Mouse (Mus musculus) hindbrain, embryonic 12.5 days (tissue): ENCODE measurements around the gene Kif6. TPM values are rescaled to one million over a fixed set of nuclear protein-coding genes. Genes with fewer than 3 reads are reported as not detected.

Experiments
- ATAC-seq: fragments of 200-750 bp; cut with Nextera tagmentation; 2 replicates; pipeline ENCODE4 v1.8.0; 2017; ENCODE audit warnings: moderate TSS enrichment; ENCODE audit not compliant: low FRiP score
- H3K27ac ChIP-seq: fragments of 300-500 bp; sonication (generic); 2 replicates; pipeline ENCODE4 v1.5.1; 2016; ENCODE audit warnings: mild to moderate bottlenecking
- H3K27me3 ChIP-seq: fragments of 300-500 bp; sonication (generic); 2 replicates; pipeline ENCODE4 v1.6.1; 2016; ENCODE audit warnings: mild to moderate bottlenecking
- H3K36me3 ChIP-seq: fragments of 300-500 bp; sonication (generic); 2 replicates; pipeline ENCODE4 v1.6.1; 2016; ENCODE audit warnings: mild to moderate bottlenecking
- H3K4me1 ChIP-seq: fragments of 300-500 bp; sonication (generic); 2 replicates; pipeline ENCODE4 v1.6.1; 2016
- H3K4me2 ChIP-seq: fragments of 300-500 bp; sonication (generic); replicated peaks from 2 replicates; pipeline ENCODE4 v1.6.1; 2016; ENCODE audit warnings: mild to moderate bottlenecking
- H3K4me3 ChIP-seq: fragments of 300-500 bp; sonication (generic); 2 replicates; pipeline ENCODE4 v1.5.1; 2016; ENCODE audit warnings: mild to moderate bottlenecking
- H3K9ac ChIP-seq: fragments of 300-500 bp; sonication (generic); 2 replicates; pipeline ENCODE4 v1.6.1; 2016; ENCODE audit warnings: mild to moderate bottlenecking, moderate library complexity
- H3K9me3 ChIP-seq: fragments of 300-500 bp; sonication (generic); replicated peaks from 2 replicates; pipeline ENCODE4 v1.6.1; 2016; ENCODE audit warnings: mild to moderate bottlenecking
- WGBS: fragments of 180-500 bp; shearing (Covaris S2); methylation state at CpG from one replicate; pipeline ENCODE4 v1.1.7; 2016; 5-methylcytosine and 5-hydroxymethylcytosine counted together
- polyA plus RNA-seq: library from polyadenylated mRNA; unstranded; fragments of >200 nt; fragmentation: Nextera tagmentation; extraction: Ambion mirVana; gene quantifications from 2 replicates; pipeline ENCODE4 v1.2.1, GENCODE M21; 2016

Kif6 gene
- polyA plus RNA-seq, 1 experiment from 2014 or later = 3.2 TPM

DNA sequence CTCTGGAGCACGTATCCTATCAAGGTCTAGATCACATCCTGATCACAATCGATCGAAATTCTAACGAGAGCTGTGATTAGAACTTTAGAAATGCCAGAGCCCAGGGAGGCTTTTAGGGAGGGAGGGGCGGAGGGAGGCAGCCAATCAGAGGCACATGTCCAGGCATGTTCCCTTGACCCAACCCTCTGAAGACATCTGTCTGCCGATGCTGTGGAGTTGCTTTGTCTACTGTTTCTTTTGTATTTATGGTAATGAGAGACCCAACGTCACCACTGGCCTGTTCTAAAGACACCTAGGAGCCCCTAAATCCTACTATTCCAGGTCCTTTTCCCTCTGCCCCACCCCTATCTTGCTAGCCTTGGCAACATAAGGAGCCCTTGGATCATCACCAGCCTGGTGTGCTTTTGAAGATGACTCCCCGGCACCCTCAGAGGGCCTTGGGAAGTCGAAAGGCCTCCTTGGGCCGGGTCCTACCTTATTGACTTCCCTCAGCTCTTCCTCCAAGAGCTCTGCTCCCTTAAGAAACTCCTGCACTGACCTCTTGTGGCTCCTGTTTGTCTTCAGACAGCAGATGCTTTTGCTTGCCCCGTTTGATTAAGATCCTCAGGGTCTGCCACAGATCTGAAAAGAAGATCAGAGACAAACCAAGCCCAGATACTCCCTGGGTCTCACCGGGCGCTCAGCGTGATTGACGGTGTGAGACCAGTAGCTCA is 261.2 kb downstream of the Kif6 start:
- Histone ChIP-seq H3K27me3 (0 out of 2 replicates have a peak, but pooled peaks cover 3% of the 10 kb centered on the region), H3K36me3 (no peaks in the 10 kb centered on the region), H3K27ac (no peak overlapping the region), H3K4me2 (no peak overlapping the region), H3K9ac (no peak overlapping the region), H3K4me1 (peaks cover 13% of the 10 kb centered on the region), H3K9me3 (no peaks in the 10 kb centered on the region), H3K4me3 (no peak overlapping the region)
- ATAC-seq = no peak
- 45% methylated on average over 15 of the region's 15 CpGs for WGBS

DNA sequence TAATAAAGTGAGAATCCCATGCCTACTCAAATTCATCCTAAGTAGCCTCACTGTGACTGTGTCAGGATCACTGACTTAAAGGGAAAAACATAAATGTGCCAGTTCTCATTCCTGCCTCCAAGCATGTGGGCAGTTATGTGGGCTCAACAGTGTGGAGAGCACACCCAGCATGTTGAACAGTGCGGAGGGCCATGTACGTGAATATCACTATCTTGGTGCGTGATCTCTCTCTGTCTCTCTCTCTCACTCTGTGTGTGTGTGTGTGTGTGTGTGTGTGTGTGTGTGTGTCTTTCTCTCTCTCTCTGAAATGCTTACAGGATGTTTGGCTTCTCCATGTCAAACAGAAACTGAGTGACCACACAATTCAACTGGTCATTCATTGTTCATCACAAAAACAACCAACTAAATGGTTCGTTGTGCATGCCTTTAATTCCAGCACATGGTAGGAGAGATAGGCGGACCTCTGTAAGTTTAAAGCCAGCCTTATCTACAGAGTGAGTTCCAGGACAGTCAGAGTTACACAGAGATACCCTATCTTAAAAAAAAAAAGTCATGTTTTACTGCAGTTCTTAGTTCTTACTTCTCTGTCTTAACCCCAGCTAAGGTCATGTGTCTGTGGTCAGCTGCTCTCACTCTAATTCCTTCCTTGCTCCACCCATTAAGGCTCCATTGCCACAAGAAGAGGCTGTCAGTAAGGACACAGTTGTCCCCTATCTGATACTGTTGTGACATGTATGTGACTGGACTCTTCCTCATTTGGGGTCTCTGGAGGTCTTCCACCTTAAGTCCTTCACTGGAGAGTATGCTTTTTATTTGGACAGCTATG is 266.2 kb downstream of the Kif6 start:
- H3K36me3 ChIP-seq = no peaks in the 10 kb centered on the region
- no peak overlapping the region for H3K4me3 ChIP-seq
- ATAC-seq = no peak
- peaks cover 15% of the 10 kb centered on the region for H3K4me1 ChIP-seq
- no peak overlapping the region for H3K4me2 ChIP-seq
- H3K27ac ChIP-seq = no peak overlapping the region
- H3K27me3 ChIP-seq = no peaks in the 10 kb centered on the region; the same call in 1 of the 2 replicates
- no peak overlapping the region for H3K9ac ChIP-seq
- WGBS = 85% methylated on average over 5 of the region's 5 CpGs
- no peaks in the 10 kb centered on the region for H3K9me3 ChIP-seq

DNA sequence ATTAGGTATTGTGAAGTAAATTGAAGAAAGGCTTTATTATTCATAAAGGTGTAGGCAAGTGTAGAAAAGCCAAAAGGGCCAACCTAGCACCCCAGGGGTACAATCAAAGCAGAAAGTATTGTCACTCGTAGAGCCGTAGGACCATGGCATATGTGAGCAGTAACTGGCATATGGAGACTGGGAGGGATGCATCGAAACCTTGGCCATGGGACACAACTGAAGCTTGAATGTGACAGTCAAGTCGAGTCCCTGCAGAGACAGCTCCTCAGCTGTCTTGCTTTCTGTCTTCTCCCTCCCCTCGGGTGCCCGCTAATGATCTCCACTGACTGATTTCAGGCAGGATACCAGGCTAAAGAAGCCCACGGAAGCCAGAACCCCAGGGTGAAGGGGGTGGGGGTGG is 266.9 kb downstream of the Kif6 start:
- Histone ChIP-seq H3K4me1 (peaks cover 13% of the 10 kb centered on the region), H3K4me2 (no peak overlapping the region), H3K27me3 (no peaks in the 10 kb centered on the region; the same call in 1 of the 2 replicates), H3K4me3 (no peak overlapping the region), H3K36me3 (no peaks in the 10 kb centered on the region), H3K9ac (no peak overlapping the region), H3K9me3 (no peaks in the 10 kb centered on the region), H3K27ac (no peak overlapping the region)
- WGBS = 72% methylated on average over 7 of the region's 7 CpGs
- no peak for ATAC-seq

DNA sequence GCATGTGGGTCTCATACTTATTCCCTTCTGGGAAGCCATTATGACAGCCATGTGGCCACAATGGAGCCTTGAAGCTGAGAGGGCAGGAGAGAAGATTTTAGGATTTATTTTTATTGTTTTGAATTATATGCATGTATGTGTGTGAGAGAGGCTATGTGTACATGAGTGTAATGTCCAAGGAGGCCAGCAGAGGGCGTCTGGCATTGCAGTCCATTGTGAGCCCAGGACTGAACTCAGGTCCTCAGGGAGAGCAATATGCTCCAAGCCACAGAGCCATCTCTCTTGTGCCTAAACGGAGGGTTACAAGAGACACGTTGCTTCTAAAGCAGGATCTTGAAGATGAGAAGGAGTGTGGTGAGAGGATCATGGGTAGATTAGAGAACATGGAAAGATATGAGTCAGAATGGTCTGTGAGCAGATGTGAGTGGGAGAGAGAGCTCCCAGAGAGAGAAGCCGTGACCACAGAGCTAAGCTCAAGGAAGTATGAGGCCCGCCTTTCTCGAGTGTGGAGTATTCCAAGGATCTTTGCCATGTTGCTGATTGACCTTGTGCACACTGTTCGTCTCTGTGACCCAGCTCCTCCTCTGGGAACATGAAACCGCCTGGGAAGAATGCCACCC is 268.3 kb downstream of the Kif6 start:
- no peaks in the 10 kb centered on the region for H3K9me3 ChIP-seq
- H3K4me3 ChIP-seq = no peak overlapping the region
- no peak for ATAC-seq
- H3K36me3 ChIP-seq = no peaks in the 10 kb centered on the region
- H3K27ac ChIP-seq = no peak overlapping the region
- peaks cover 22% of the 10 kb centered on the region for H3K4me1 ChIP-seq
- no peaks in the 10 kb centered on the region; the same call in 1 of the 2 replicates for H3K27me3 ChIP-seq
- WGBS = 88% methylated on average over 8 of the region's 8 CpGs
- H3K4me2 ChIP-seq = no peak overlapping the region
- no peak overlapping the region for H3K9ac ChIP-seq

DNA sequence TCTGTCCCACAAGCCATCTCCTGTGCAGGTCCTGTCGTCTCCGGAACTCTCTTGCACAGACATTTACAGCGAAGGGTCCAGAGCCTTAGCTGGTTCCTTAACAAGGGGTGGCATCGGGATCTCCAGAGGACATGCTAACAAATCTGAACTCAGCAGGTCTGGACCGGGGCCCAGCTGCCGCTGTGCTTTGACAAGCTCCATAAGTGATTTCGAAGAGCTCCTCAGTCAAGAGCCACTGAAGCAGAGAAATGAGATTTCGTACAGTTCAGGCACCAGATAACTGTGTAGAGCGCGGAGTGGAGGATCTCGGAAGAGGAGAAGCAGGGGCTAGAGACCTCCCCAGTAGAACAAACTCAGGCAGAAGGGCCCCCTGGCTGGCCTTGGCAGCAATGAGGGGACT is 270.1 kb downstream of the Kif6 start:
- H3K9ac ChIP-seq = no peak overlapping the region

DNA sequence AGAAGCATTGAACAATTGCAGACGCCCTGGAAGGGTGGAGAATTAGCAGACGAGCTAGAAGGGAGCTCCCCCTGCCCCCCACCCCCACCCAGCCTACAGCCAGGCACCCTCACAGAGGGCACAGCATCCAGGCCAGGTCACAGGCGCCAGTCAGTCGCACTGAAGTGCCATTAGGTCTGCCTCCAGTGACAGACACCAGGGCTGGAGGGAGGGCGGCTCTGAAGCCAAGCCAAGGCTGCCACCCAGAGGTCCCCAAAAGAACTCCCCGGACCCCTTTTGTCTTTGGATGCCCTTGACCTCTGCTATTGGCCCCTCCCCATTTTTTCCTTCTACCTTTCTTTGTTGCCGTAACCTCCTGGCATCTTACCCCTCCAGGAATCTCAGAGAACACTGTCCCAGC is 274.7 kb downstream of the Kif6 start:
- peaks cover 27% of the 10 kb centered on the region for H3K4me1 ChIP-seq
- no peak overlapping the region for H3K4me2 ChIP-seq
- no peak overlapping the region for H3K27ac ChIP-seq
- no peak overlapping the region for H3K9ac ChIP-seq
- peak; percentile 55 for ATAC-seq
- no peaks in the 10 kb centered on the region for H3K36me3 ChIP-seq
- no peak overlapping the region for H3K4me3 ChIP-seq
- H3K9me3 ChIP-seq = no peaks in the 10 kb centered on the region
- 30% methylated on average over 7 of the region's 7 CpGs for WGBS
- H3K27me3 ChIP-seq = no peaks in the 10 kb centered on the region; the same call in 1 of the 2 replicates

More for the DNA sequence above, 270.1 kb downstream of the Kif6 start:
- Histone ChIP-seq H3K27me3 (no peaks in the 10 kb centered on the region; the same call in 1 of the 2 replicates), H3K27ac (no peak overlapping the region), H3K4me1 (peaks cover 27% of the 10 kb centered on the region), H3K9me3 (no peaks in the 10 kb centered on the region), H3K36me3 (no peaks in the 10 kb centered on the region), H3K4me3 (no peak overlapping the region), H3K4me2 (no peak overlapping the region)
- no peak for ATAC-seq
- WGBS = 62% methylated on average over 11 of the region's 11 CpGs

DNA sequence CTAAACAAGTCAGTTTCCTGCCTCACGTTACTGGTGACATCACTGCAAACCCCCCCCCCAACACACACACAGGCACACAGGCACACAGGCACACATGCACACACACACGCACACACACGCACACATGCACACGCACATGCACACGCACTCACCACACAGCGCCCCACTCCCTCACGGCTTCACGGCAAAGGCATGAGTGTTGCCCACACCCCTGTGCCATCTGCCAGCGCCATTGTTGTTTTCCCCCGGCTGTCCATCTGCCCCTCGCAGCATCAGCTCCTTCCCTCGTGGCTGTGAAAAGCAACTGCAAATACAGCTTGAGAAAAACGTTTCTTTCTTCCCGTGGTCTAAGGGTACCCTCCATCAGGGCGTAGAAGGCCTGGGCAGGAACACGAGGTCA is 275.9 kb downstream of the Kif6 start:
- Histone ChIP-seq H3K4me3 (no peak overlapping the region), H3K4me2 (no peak overlapping the region), H3K9ac (no peak overlapping the region), H3K4me1 (peaks cover 15% of the 10 kb centered on the region), H3K27me3 (no peaks in the 10 kb centered on the region), H3K36me3 (no peaks in the 10 kb centered on the region), H3K27ac (no peak overlapping the region), H3K9me3 (no peaks in the 10 kb centered on the region)
- 84% methylated on average over 16 of the region's 16 CpGs for WGBS
- no peak for ATAC-seq

DNA sequence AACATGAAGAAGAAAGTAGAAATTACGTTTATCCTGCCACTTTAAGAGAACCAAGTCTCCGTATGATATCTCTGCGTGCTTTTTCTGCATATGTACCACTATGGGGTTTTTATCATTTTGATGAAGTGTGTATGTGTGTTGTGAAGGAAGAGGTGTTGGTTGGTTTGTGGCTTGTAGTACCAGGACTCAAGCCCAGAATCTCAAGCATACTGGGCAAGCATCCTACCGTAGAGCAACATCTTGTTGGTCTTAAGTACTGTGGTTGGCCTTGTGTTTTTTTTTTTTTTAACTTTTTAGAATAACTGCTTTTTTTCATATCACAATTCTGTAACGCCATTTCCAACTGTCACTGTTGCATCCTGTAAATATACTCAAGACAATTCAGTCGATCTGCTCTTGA is 277.5 kb downstream of the Kif6 start:
- ATAC-seq = no peak
- Histone ChIP-seq H3K27ac (no peak overlapping the region), H3K36me3 (no peaks in the 10 kb centered on the region), H3K4me2 (no peak overlapping the region), H3K4me1 (peaks cover 8% of the 10 kb centered on the region), H3K9me3 (no peaks in the 10 kb centered on the region), H3K9ac (no peak overlapping the region), H3K4me3 (no peak overlapping the region), H3K27me3 (no peaks in the 10 kb centered on the region)
- 94% methylated on average over 6 of the region's 6 CpGs for WGBS

DNA sequence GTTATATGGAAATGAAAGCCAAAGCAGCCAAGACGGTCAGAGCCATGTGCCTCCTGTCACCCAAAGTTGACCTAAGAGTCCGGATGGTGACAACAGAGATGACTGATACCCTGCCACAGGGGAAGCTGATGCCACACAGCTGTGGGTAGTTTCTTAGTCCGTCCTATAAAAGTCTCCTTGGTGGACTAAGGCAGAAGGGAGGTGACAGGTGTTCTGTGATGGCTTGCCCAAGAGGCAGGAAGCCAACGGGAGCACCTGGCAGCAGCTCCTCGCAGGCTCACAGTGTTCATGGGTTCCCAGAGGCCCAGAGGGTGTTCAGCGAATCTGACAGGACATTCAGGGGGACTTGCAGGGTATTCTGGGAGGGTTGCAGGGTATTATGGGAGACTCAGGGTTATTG is 279.5 kb downstream of the Kif6 start:
- Histone ChIP-seq H3K4me3 (no peak overlapping the region), H3K9me3 (no peaks in the 10 kb centered on the region), H3K36me3 (no peaks in the 10 kb centered on the region), H3K9ac (no peak overlapping the region), H3K4me2 (no peak overlapping the region), H3K27me3 (0 out of 2 replicates have a peak, but pooled peaks cover 5% of the 10 kb centered on the region), H3K27ac (no peak overlapping the region), H3K4me1 (peaks cover 3% of the 10 kb centered on the region; the same call in 1 of the 2 replicates)
- WGBS = 79% methylated on average over 6 of the region's 6 CpGs
- no peak for ATAC-seq

DNA sequence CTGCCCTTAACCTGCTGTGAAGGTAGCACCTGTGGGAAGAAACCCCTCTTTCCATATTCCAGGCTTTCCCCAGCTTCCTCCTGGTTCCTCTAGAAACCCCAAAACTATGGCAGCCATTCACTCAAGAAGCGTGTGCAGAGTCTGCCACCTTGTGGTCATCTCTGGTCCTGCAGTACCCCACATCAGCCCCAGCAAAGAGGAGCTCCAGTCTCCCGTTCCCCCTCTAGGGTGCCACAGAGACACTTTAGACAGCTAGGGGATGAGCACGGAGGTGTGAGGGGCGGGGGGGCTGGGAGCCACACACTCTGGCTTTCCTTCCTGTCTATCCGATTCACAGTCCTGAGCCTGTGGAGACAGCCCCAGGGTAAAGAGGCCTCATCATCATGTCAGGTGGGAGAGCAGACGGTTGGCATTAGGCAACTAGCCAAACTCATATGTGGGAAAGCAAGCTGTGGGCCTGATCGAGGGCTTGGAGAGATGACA is 284.0 kb downstream of the Kif6 start:
- no peak overlapping the region for H3K4me3 ChIP-seq
- ATAC-seq = peak; percentile 52
- H3K27me3 ChIP-seq = peaks cover 28% of the 10 kb centered on the region
- H3K27ac ChIP-seq = no peak overlapping the region
- H3K9me3 ChIP-seq = no peaks in the 10 kb centered on the region
- no peak overlapping the region for H3K4me2 ChIP-seq
- H3K36me3 ChIP-seq = no peaks in the 10 kb centered on the region
- H3K4me1 ChIP-seq = 0 out of 2 replicates have a peak, but pooled peaks cover 4% of the 10 kb centered on the region
- 23% methylated on average over 7 of the region's 7 CpGs for WGBS
- no peak overlapping the region for H3K9ac ChIP-seq

DNA sequence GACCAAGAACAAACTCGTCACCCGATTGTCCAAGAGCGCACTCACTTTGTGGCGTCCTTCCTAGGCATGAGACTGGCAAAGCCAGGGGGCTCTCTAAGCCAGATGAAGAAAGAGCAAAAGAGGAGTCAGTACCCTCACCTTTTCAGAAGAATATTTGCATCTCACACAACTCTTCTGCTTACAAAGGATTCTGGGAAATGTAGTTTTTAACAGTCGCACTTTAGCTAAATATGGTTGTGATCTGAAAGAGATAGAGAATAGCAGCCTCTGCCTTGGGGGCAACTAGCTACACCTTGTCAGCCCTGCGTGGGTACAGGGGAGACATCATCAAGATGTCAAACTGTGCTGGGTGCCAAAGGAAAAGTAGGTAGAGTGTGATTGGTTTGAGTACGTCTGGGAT is 287.7 kb downstream of the Kif6 start:
- Histone ChIP-seq H3K4me2 (no peak overlapping the region), H3K9me3 (no peaks in the 10 kb centered on the region), H3K27ac (no peak overlapping the region), H3K27me3 (peaks cover 28% of the 10 kb centered on the region), H3K4me3 (no peak overlapping the region), H3K9ac (no peak overlapping the region), H3K36me3 (no peaks in the 10 kb centered on the region), H3K4me1 (0 out of 2 replicates have a peak, but pooled peaks cover 4% of the 10 kb centered on the region)
- ATAC-seq = no peak
- WGBS = 81% methylated on average over 7 of the region's 7 CpGs

DNA sequence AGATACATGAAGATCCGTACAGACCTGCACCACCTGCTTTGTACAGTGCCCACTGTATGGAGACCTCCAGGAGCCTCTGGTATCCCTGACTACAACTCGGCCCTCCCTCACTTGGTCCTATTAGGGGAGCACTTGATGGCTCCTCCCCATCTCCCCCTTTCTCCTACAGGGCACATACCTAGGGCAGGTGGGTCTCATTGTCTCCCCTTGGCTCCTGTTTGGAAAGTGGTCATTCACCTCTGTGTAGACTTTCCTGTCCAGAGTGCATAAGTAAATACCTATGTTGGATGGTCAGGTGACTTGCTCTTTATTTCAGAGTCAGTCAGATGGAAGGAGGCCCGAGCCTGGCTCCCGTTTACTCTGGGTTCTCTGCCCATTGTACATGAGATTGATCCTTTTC is 308.5 kb downstream of the Kif6 start:
- WGBS = 78% methylated on average over 4 of the region's 4 CpGs
- H3K36me3 ChIP-seq = no peaks in the 10 kb centered on the region

More for the DNA sequence above, 308.5 kb downstream of the Kif6 start:
- Histone ChIP-seq H3K27ac (no peak overlapping the region), H3K27me3 (no peaks in the 10 kb centered on the region), H3K9me3 (no peaks in the 10 kb centered on the region), H3K4me3 (no peak overlapping the region), H3K4me1 (no peaks in the 10 kb centered on the region), H3K4me2 (no peak overlapping the region), H3K9ac (no peak overlapping the region)
- no peak for ATAC-seq
